Mouse (Mus musculus): ENCODE results near the gene Adora1. TPM values are rescaled to one million over a fixed set of nuclear protein-coding genes. Genes with fewer than 3 reads are reported as not detected.
"Not testable (repeated sequence)": the region's sequence is repeated elsewhere in the genome, so short reads cannot be mapped to it uniquely, and the experiment has no call there.

The Adora1 gene
- polyA plus RNA-seq, 2 experiments: 0.10 to 0.13 TPM

DNA sequence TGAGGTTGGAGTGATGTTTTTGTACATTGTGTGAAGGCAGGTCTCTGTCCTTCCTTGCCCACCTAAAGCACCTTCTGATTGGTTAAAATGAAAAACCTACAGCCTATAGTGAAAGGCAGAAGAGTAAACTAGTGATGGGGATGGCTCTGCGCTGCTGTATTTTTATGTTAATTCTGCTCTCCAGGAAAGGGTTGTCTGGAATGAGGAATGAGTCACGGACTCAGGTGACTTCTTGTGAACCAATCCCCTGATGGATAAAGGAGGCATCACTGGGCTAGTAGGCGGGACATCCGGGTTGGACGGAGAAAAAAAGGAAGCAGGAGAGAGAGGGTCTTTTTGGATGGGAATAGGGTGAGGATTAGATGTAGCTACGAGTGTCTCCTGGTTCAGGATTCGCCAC is 34.8 kb upstream of the Adora1 start:
- Histone ChIP-seq H3K9ac (replicated peaks) (no peak overlapping the region), H3K4me2 (ENCODE audit: low read depth) (no peak overlapping the region), H3K27ac (no peak overlapping the region), H3K4me1 (replicated peaks; ENCODE audit: control insufficient read depth in 2 of 2, insufficient read depth in 2 of 2, low read length in 1 of 2) (no peaks in the 10 kb centered on the region), H3K4me3 (ENCODE audit: insufficient read depth in 1 of 2, low read depth in 2 of 2, low read length in 2 of 2) (no peak overlapping the region), H3K36me3 (replicated peaks; ENCODE audit: control insufficient read depth, insufficient read depth, low read depth) (no peaks in the 10 kb centered on the region), H3K27me3 (ENCODE audit: control insufficient read depth, insufficient read depth, low read length) (no peaks in the 10 kb centered on the region), H3K9me3 (ENCODE audit: control insufficient read depth, low read length) (no peaks in the 10 kb centered on the region)
- TF ChIP-seq CTCF (IDR thresholded peaks at IDR 0.05; ENCODE audit: low read depth) (no peak), EP300 (IDR thresholded peaks at IDR 0.05; ENCODE audit: low read depth) (no peak)
- DNase-seq (ENCODE audit: low read depth in 3 of 3, low spot score in 3 of 3) (no peak), ATAC-seq (ENCODE audit: insufficient read depth) (no peak)
- WGBS (ENCODE audit: insufficient replicate concordance): 58% methylated on average over 7 of the region's 7 CpGs

DNA sequence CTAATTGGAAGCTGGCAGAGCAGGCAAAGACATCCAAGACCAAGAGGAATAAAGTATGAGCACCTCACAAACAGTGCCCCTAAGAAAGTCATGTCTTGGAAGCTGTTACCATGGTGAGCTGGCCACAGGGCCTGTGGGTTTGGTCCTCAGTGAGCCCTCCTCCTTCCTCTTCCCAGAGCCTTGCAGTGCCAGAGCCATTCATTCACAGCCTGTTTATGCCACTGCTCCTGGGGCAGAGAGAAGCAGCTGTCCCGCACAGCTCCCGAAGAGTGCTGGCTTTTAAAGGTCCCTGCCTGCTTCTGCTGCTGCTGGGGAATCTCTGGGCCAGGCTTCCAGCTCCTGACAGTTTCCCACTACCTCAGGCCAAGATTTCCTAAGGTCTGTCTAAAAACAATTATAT is 30.6 kb upstream of the Adora1 start:
- DNase-seq (ENCODE audit: low read depth in 3 of 3, low spot score in 3 of 3): no peak
- WGBS (ENCODE audit: insufficient replicate concordance): 53% methylated on average over 2 of the region's 2 CpGs
- ATAC-seq (ENCODE audit: insufficient read depth): no peak
- Histone ChIP-seq H3K9me3 (ENCODE audit: control insufficient read depth, low read length) (no peaks in the 10 kb centered on the region), H3K27ac (no peak overlapping the region), H3K36me3 (replicated peaks; ENCODE audit: control insufficient read depth, insufficient read depth, low read depth) (no peaks in the 10 kb centered on the region), H3K9ac (replicated peaks) (no peak overlapping the region), H3K4me1 (replicated peaks; ENCODE audit: control insufficient read depth in 2 of 2, insufficient read depth in 2 of 2, low read length in 1 of 2) (no peaks in the 10 kb centered on the region), H3K27me3 (ENCODE audit: control insufficient read depth, insufficient read depth, low read length) (no peaks in the 10 kb centered on the region), H3K4me3 (ENCODE audit: insufficient read depth in 1 of 2, low read depth in 2 of 2, low read length in 2 of 2) (no peak overlapping the region), H3K4me2 (ENCODE audit: low read depth) (no peak overlapping the region)
- TF ChIP-seq EP300 (IDR thresholded peaks at IDR 0.05; ENCODE audit: low read depth) (no peak), CTCF (IDR thresholded peaks at IDR 0.05; ENCODE audit: low read depth) (no peak)

DNA sequence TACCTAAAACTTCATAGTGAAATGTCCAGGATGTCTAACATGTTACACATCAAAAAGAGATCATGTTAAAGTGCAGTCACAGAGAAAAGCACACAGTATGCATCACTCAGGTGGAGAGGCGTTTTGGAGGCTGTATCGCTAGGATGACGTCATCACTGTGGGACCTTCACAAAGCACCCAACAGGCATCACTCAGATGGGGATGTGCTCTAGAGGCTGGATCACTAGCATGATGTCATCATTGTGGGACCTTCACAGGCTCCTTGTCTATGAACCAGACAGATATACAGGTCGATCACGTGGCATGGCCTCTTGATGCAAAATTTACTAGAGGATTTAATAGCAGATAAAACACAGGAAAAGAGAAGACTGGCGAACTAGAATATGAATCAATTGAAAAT is 29.1 kb upstream of the Adora1 start:
- no peaks in the 10 kb centered on the region for H3K4me1 ChIP-seq (replicated peaks; ENCODE audit: control insufficient read depth in 2 of 2, insufficient read depth in 2 of 2, low read length in 1 of 2)
- DNase-seq (ENCODE audit: low read depth in 3 of 3, low spot score in 3 of 3) (no peak), ATAC-seq (ENCODE audit: insufficient read depth) (no peak)
- H3K4me3 ChIP-seq (ENCODE audit: insufficient read depth in 1 of 2, low read depth in 2 of 2, low read length in 2 of 2): no peak overlapping the region
- H3K9me3 ChIP-seq (ENCODE audit: control insufficient read depth, low read length): no peaks in the 10 kb centered on the region
- no peaks in the 10 kb centered on the region for H3K36me3 ChIP-seq (replicated peaks; ENCODE audit: control insufficient read depth, insufficient read depth, low read depth)
- TF ChIP-seq EP300 (IDR thresholded peaks at IDR 0.05; ENCODE audit: low read depth) (no peak), CTCF (IDR thresholded peaks at IDR 0.05; ENCODE audit: low read depth) (no peak)
- H3K27ac ChIP-seq: no peak overlapping the region
- H3K27me3 ChIP-seq (ENCODE audit: control insufficient read depth, insufficient read depth, low read length): no peaks in the 10 kb centered on the region
- H3K9ac ChIP-seq (replicated peaks): no peak overlapping the region
- WGBS (ENCODE audit: insufficient replicate concordance): 58% methylated on average over 6 of the region's 6 CpGs
- H3K4me2 ChIP-seq (ENCODE audit: low read depth): no peak overlapping the region

DNA sequence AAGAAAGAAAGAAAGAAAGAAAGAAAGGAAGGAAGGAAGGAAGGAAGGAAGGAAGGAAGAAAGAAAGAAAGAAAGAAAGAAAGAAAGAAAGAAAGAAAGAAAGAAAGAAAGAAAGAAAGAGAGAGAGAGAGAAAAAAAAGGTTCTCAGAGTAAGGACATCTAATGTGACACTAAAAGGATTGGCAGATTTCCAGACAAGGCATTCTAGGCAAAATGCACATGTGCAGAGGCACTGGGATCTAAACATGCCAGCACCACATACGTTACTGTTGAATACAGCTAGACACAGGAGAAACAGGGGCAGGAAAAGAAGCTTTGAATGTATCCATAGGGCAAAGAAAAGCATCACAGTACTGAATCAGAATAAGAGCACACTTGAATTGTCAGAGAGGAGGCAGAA is 14.4 kb upstream of the Adora1 start:
- DNase-seq (ENCODE audit: low read depth in 3 of 3, low spot score in 3 of 3); H3K27ac ChIP-seq; ATAC-seq (ENCODE audit: insufficient read depth); H3K9ac ChIP-seq (replicated peaks); H3K36me3 ChIP-seq (replicated peaks; ENCODE audit: control insufficient read depth, insufficient read depth, low read depth); H3K4me3 ChIP-seq (ENCODE audit: insufficient read depth in 1 of 2, low read depth in 2 of 2, low read length in 2 of 2); H3K4me2 ChIP-seq (ENCODE audit: low read depth); H3K4me1 ChIP-seq (replicated peaks; ENCODE audit: control insufficient read depth in 2 of 2, insufficient read depth in 2 of 2, low read length in 1 of 2); H3K27me3 ChIP-seq (ENCODE audit: control insufficient read depth, insufficient read depth, low read length); H3K9me3 ChIP-seq (ENCODE audit: control insufficient read depth, low read length): not testable (repeated sequence)
- WGBS (ENCODE audit: insufficient replicate concordance): 49% methylated on average over 1 of the region's 1 CpGs

DNA sequence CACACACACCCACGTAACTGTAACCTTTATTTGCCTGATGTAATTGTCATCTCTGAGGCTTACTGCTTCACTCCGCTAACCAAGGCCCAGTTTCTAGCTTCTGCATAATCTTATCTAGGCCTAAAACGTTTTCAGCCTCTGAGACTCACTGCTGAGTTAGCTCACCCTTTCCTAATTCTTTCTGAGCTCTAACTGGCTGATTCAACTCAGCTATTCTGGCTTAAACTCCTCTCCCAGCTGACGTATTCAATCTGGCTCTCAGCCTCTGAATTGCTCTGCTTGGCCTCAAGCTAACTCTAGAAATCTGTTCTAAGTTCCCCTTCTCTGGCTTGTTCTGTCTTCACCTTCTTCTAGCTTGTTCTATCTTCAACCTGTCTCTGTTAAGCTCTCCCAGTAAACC is 11.4 kb upstream of the Adora1 start:
- no peaks in the 10 kb centered on the region for H3K36me3 ChIP-seq (replicated peaks; ENCODE audit: control insufficient read depth, insufficient read depth, low read depth)
- H3K27me3 ChIP-seq (ENCODE audit: control insufficient read depth, insufficient read depth, low read length): no peaks in the 10 kb centered on the region
- no peaks in the 10 kb centered on the region for H3K9me3 ChIP-seq (ENCODE audit: control insufficient read depth, low read length)
- no peak overlapping the region for H3K4me3 ChIP-seq (ENCODE audit: insufficient read depth in 1 of 2, low read depth in 2 of 2, low read length in 2 of 2)
- no peak for DNase-seq (ENCODE audit: low read depth in 3 of 3, low spot score in 3 of 3)
- H3K4me1 ChIP-seq (replicated peaks; ENCODE audit: control insufficient read depth in 2 of 2, insufficient read depth in 2 of 2, low read length in 1 of 2): peaks cover 0 to 3% of the 10 kb centered on the region in 2 experiments; a peak in 1 of 4 replicates
- no peak overlapping the region for H3K9ac ChIP-seq (replicated peaks)
- H3K4me2 ChIP-seq (ENCODE audit: low read depth): no peak overlapping the region
- no peak for TF ChIP-seq EP300 (IDR thresholded peaks at IDR 0.05; ENCODE audit: low read depth)
- no peak for TF ChIP-seq CTCF (IDR thresholded peaks at IDR 0.05; ENCODE audit: low read depth)
- no peak for ATAC-seq (ENCODE audit: insufficient read depth)
- H3K27ac ChIP-seq: no peak overlapping the region
- WGBS (ENCODE audit: insufficient replicate concordance): 39% methylated on average over 4 of the region's 4 CpGs

Data from liver, embryonic 14.5 days (tissue).